Mouse (Mus musculus) fat pad, adult 2 months (tissue): ENCODE data around the gene Opcml.

Experiments used
- DNase-seq: peaks from one replicate; pipeline ENCODE4 v3.0.0-alpha.2; 2011; ENCODE audit warnings: low read depth, low spot score; ENCODE audit errors: extremely low read depth

Gene Opcml

GRCm38 (mm10) chr9:28403831-28404562 lies 613.4 kb downstream of the Opcml start:
- DNase-seq, result no peak

GRCm38 (mm10) chr9:28404616-28405015 lies 614.0 kb downstream of the Opcml start:
- DNase-seq, result no peak

- DNase-seq, result no peak
Observed at GRCm38 (mm10) chr9:28405816-28406215, 615.2 kb downstream of the Opcml start.

- no peak for DNase-seq
Observed at GRCm38 (mm10) chr9:28420808-28421207, 630.2 kb downstream of the Opcml start.

- no peak for DNase-seq
Observed at GRCm38 (mm10) chr9:28423407-28423806, 632.8 kb downstream of the Opcml start.

- DNase-seq, result no peak
Observed at GRCm38 (mm10) chr9:28432159-28432558, 641.6 kb downstream of the Opcml start.

- DNase-seq, result no peak
Observed at GRCm38 (mm10) chr9:28438752-28439151, 648.2 kb downstream of the Opcml start.

GRCm38 (mm10) chr9:28439433-28440191 lies 649.0 kb downstream of the Opcml start:
- DNase-seq, result peak; percentile 3

- DNase-seq, result no peak
Observed at GRCm38 (mm10) chr9:28440192-28440795, 649.7 kb downstream of the Opcml start.

GRCm38 (mm10) chr9:28444485-28444884 lies 653.9 kb downstream of the Opcml start:
- no peak for DNase-seq

- DNase-seq, result no peak
Observed at GRCm38 (mm10) chr9:28444972-28445371, 654.4 kb downstream of the Opcml start.

GRCm38 (mm10) chr9:28445863-28446262 lies 655.3 kb downstream of the Opcml start:
- DNase-seq, result no peak

GRCm38 (mm10) chr9:28446278-28447064 lies 655.9 kb downstream of the Opcml start:
- no peak for DNase-seq

- DNase-seq, result no peak
Observed at GRCm38 (mm10) chr9:28452509-28452908, 661.9 kb downstream of the Opcml start.

GRCm38 (mm10) chr9:28453062-28453461 lies 662.5 kb downstream of the Opcml start:
- DNase-seq, result no peak

GRCm38 (mm10) chr9:28457982-28458770 lies 667.6 kb downstream of the Opcml start:
- DNase-seq, result no peak

- DNase-seq, result no peak
Observed at GRCm38 (mm10) chr9:28463622-28464021, 673.0 kb downstream of the Opcml start.

GRCm38 (mm10) chr9:28469419-28469818 lies 678.8 kb downstream of the Opcml start:
- DNase-seq, result no peak

GRCm38 (mm10) chr9:28471501-28471900 lies 680.9 kb downstream of the Opcml start:
- DNase-seq, result no peak

- no peak for DNase-seq
Observed at GRCm38 (mm10) chr9:28474586-28474985, 684.0 kb downstream of the Opcml start.
